Mouse (Mus musculus) intestine, postnatal 0 days (tissue): Measurements from ENCODE around the gene Igfbp3. TPM values are rescaled to one million over a fixed set of nuclear protein-coding genes. Genes with fewer than 3 reads are reported as not detected.

Experiments used
- ATAC-seq: fragments of 200-750 bp; cut with Nextera tagmentation; 2 replicates; pipeline ENCODE4 v1.8.0; 2017; ENCODE audit warnings: mild to moderate bottlenecking, moderate TSS enrichment, moderate library complexity
- H3K27ac ChIP-seq: fragments of 300-500 bp; sonication (generic); 2 replicates; pipeline ENCODE4 v1.5.1; 2014; ENCODE audit warnings: mild to moderate bottlenecking, low read depth, low read length, moderate library complexity
- H3K27me3 ChIP-seq: fragments of 300-500 bp; sonication (generic); replicated peaks from 2 replicates; pipeline ENCODE4 v1.6.1; 2014; ENCODE audit warnings: low read length, mixed read lengths; ENCODE audit not compliant: control insufficient read depth, insufficient read depth
- H3K36me3 ChIP-seq: fragments of 300-500 bp; sonication (generic); 2 replicates; pipeline ENCODE4 v1.6.1; 2014; ENCODE audit warnings: mild to moderate bottlenecking, moderate library complexity; ENCODE audit not compliant: control insufficient read depth, insufficient read depth
- H3K4me1 ChIP-seq: fragments of 300-500 bp; sonication (generic); replicated peaks from 2 replicates; pipeline ENCODE4 v1.6.1; 2014; ENCODE audit warnings: antibody characterized with exemption, low read length, mixed read lengths; ENCODE audit not compliant: control insufficient read depth, insufficient read depth
- H3K4me2 ChIP-seq: fragments of 300-500 bp; sonication (generic); replicated peaks from 2 replicates; pipeline ENCODE4 v1.6.1; 2014; ENCODE audit warnings: low read depth, mild to moderate bottlenecking, moderate library complexity
- H3K4me3 ChIP-seq: fragments of 300-500 bp; sonication (generic); 2 replicates; pipeline ENCODE4 v1.5.1; 2014; ENCODE audit warnings: low read depth, low read length
- H3K9ac ChIP-seq: fragments of 300-500 bp; sonication (generic); 2 replicates; pipeline ENCODE4 v1.6.1; 2014; ENCODE audit warnings: mild to moderate bottlenecking, low read depth, low read length
- H3K9me3 ChIP-seq: fragments of 300-500 bp; sonication (generic); 2 replicates; pipeline ENCODE4 v1.6.1; 2016; ENCODE audit warnings: mixed run types; ENCODE audit not compliant: control insufficient read depth
- CTCF ChIP-seq: sonication (generic); IDR thresholded peaks from 2 replicates; pipeline ENCODE4 v1.5.1; 2016; ENCODE audit warnings: low read depth, mild to moderate bottlenecking, control low read depth, antibody characterized with exemption, moderate library complexity
- WGBS: fragments of 180-500 bp; shearing (Covaris S2); extraction: QIAGEN DNeasy Blood & Tissue Kit; methylation state at CpG from one replicate; pipeline ENCODE4 v1.1.7; 2014; 5-methylcytosine and 5-hydroxymethylcytosine counted together
- polyA plus RNA-seq: library from polyadenylated mRNA; unstranded; fragments of >200 nt; fragmentation: Nextera tagmentation; extraction: Ambion mirVana; gene quantifications from 2 replicates; pipeline ENCODE4 v1.2.1, GENCODE M21; 2015

The Igfbp3 gene
- polyA plus RNA-seq, 1 experiment from 2014 or later, result 52.7 TPM

GRCm38 (mm10) chr11:7213161-7213500, 592 bp downstream of the Igfbp3 start:
- Histone ChIP-seq H3K4me1 (no peaks in the 10 kb centered on the region), H3K4me2 (peak overlapping the region; percentile 78), H3K9ac (peak overlapping the region; percentile 22; the same call in 1 of the 2 replicates), H3K36me3 (no peaks in the 10 kb centered on the region), H3K9me3 (no peaks in the 10 kb centered on the region), H3K4me3 (peak overlapping the region; percentile 53), H3K27me3 (peaks cover 39% of the 10 kb centered on the region), H3K27ac (no peak overlapping the region)
- no peak for ATAC-seq
- TF ChIP-seq CTCF, result no peak
- WGBS, result 2% methylated on average over 19 of the region's 19 CpGs

- no peaks in the 10 kb centered on the region for H3K9me3 ChIP-seq
- no peak overlapping the region for H3K27ac ChIP-seq
- no peaks in the 10 kb centered on the region for H3K4me1 ChIP-seq
- H3K36me3 ChIP-seq, result no peaks in the 10 kb centered on the region
- H3K4me3 ChIP-seq, result peak overlapping the region; percentile 53
- H3K4me2 ChIP-seq, result peak overlapping the region; percentile 78
- WGBS, result 20% methylated on average over 17 of the region's 17 CpGs
- ATAC-seq, result no peak
- TF ChIP-seq CTCF, result no peak
- H3K27me3 ChIP-seq, result peaks cover 39% of the 10 kb centered on the region
- no peak overlapping the region for H3K9ac ChIP-seq
Measured at GRCm38 (mm10) chr11:7212126-7212798, 1.5 kb downstream of the Igfbp3 start.

GRCm38 (mm10) chr11:7211211-7211610, 2.5 kb downstream of the Igfbp3 start:
- peak overlapping the region; percentile 33 for H3K4me2 ChIP-seq
- ATAC-seq, result no peak
- H3K4me3 ChIP-seq, result no peak overlapping the region
- H3K9me3 ChIP-seq, result no peaks in the 10 kb centered on the region
- WGBS, result 28% methylated on average over 9 of the region's 9 CpGs
- peaks cover 39% of the 10 kb centered on the region for H3K27me3 ChIP-seq
- H3K36me3 ChIP-seq, result no peaks in the 10 kb centered on the region
- no peak overlapping the region for H3K27ac ChIP-seq
- no peak for TF ChIP-seq CTCF
- no peak overlapping the region for H3K9ac ChIP-seq
- H3K4me1 ChIP-seq, result no peaks in the 10 kb centered on the region

GRCm38 (mm10) chr11:7210343-7210742, 3.4 kb downstream of the Igfbp3 start:
- no peaks in the 10 kb centered on the region for H3K9me3 ChIP-seq
- H3K4me2 ChIP-seq, result no peak overlapping the region
- WGBS, result 14% methylated on average over 6 of the region's 6 CpGs
- no peak overlapping the region for H3K4me3 ChIP-seq
- peak; percentile 91 for TF ChIP-seq CTCF
- no peak overlapping the region for H3K9ac ChIP-seq
- H3K27me3 ChIP-seq, result peaks cover 39% of the 10 kb centered on the region
- no peaks in the 10 kb centered on the region for H3K36me3 ChIP-seq
- no peak overlapping the region for H3K27ac ChIP-seq
- no peaks in the 10 kb centered on the region for H3K4me1 ChIP-seq
- ATAC-seq, result no peak

- no peaks in the 10 kb centered on the region for H3K27me3 ChIP-seq
- no peaks in the 10 kb centered on the region for H3K36me3 ChIP-seq
- no peak overlapping the region for H3K4me2 ChIP-seq
- no peaks in the 10 kb centered on the region for H3K4me1 ChIP-seq
- H3K4me3 ChIP-seq, result no peak overlapping the region
- no peaks in the 10 kb centered on the region for H3K9me3 ChIP-seq
- WGBS, result 86% methylated on average over 9 of the region's 9 CpGs
- no peak overlapping the region for H3K9ac ChIP-seq
- no peak overlapping the region for H3K27ac ChIP-seq
- no peak for ATAC-seq
- TF ChIP-seq CTCF, result no peak
Measured at GRCm38 (mm10) chr11:7203846-7204245, 9.9 kb downstream of the Igfbp3 start.

- H3K27me3 ChIP-seq, result no peaks in the 10 kb centered on the region
- no peaks in the 10 kb centered on the region for H3K9me3 ChIP-seq
- H3K4me2 ChIP-seq, result no peak overlapping the region
- H3K9ac ChIP-seq, result no peak overlapping the region
- WGBS, result 61% methylated on average over 7 of the region's 7 CpGs
- no peak for ATAC-seq
- no peak overlapping the region for H3K4me3 ChIP-seq
- H3K27ac ChIP-seq, result no peak overlapping the region
- TF ChIP-seq CTCF, result no peak
- H3K4me1 ChIP-seq, result no peaks in the 10 kb centered on the region
- H3K36me3 ChIP-seq, result no peaks in the 10 kb centered on the region
Measured at GRCm38 (mm10) chr11:7202206-7202605, 11.5 kb downstream of the Igfbp3 start.

GRCm38 (mm10) chr11:7200393-7200783, 13.3 kb downstream of the Igfbp3 start:
- WGBS, result 76% methylated on average over 9 of the region's 9 CpGs
- Histone ChIP-seq H3K36me3 (no peaks in the 10 kb centered on the region), H3K27me3 (no peaks in the 10 kb centered on the region), H3K4me1 (no peaks in the 10 kb centered on the region), H3K27ac (no peak overlapping the region), H3K9ac (no peak overlapping the region), H3K4me2 (no peak overlapping the region), H3K9me3 (no peaks in the 10 kb centered on the region), H3K4me3 (no peak overlapping the region)
- no peak for TF ChIP-seq CTCF
- no peak for ATAC-seq
